Mouse (Mus musculus) midbrain, embryonic 13.5 days (tissue): ENCODE data around the gene Mgll. TPM values are rescaled to one million over a fixed set of nuclear protein-coding genes. Genes with fewer than 3 reads are reported as not detected.
A peak's percentile ranks its signal among the peaks of the same experiment; 100 is the strongest.

Experiments
- ATAC-seq: fragments of 200-750 bp; cut with Nextera tagmentation; 2 replicates; pipeline ENCODE4 v1.8.0; 2017; ENCODE audit warnings: mild to moderate bottlenecking, moderate TSS enrichment, moderate library complexity
- H3K27ac ChIP-seq: fragments of 300-500 bp; sonication (generic); 2 replicates; pipeline ENCODE4 v1.5.1; 2015; ENCODE audit warnings: inconsistent platforms, mild to moderate bottlenecking, moderate library complexity
- H3K27me3 ChIP-seq: fragments of 300-500 bp; sonication (generic); 2 replicates; pipeline ENCODE4 v1.6.1; 2015; ENCODE audit warnings: mild to moderate bottlenecking, inconsistent platforms
- H3K36me3 ChIP-seq: fragments of 300-500 bp; sonication (generic); 2 replicates; pipeline ENCODE4 v1.6.1; 2015; ENCODE audit warnings: mild to moderate bottlenecking, inconsistent platforms
- H3K4me1 ChIP-seq: fragments of 300-500 bp; sonication (generic); replicated peaks from 2 replicates; pipeline ENCODE4 v1.6.1; 2015; ENCODE audit warnings: inconsistent platforms
- H3K4me2 ChIP-seq: fragments of 300-500 bp; sonication (generic); replicated peaks from 2 replicates; pipeline ENCODE4 v1.6.1; 2015; ENCODE audit warnings: moderate library complexity, mild to moderate bottlenecking, inconsistent platforms
- H3K4me3 ChIP-seq: fragments of 300-500 bp; sonication (generic); replicated peaks from 2 replicates; pipeline ENCODE4 v1.5.1; 2015; ENCODE audit warnings: mild to moderate bottlenecking, inconsistent platforms
- H3K9ac ChIP-seq: fragments of 300-500 bp; sonication (generic); replicated peaks from 2 replicates; pipeline ENCODE4 v1.6.1; 2015; ENCODE audit warnings: mild to moderate bottlenecking, inconsistent platforms
- H3K9me3 ChIP-seq: fragments of 300-500 bp; sonication (generic); 2 replicates; pipeline ENCODE4 v1.6.1; 2016; ENCODE audit warnings: mild to moderate bottlenecking, inconsistent platforms
- WGBS: fragments of 180-500 bp; shearing (Covaris S2); methylation state at CpG from one replicate; pipeline ENCODE4 v1.1.7; 2015; 5-methylcytosine and 5-hydroxymethylcytosine counted together
- polyA plus RNA-seq: library from polyadenylated mRNA; unstranded; fragments of >200 nt; fragmentation: Nextera tagmentation; extraction: Ambion mirVana; gene quantifications from 2 replicates; pipeline ENCODE4 v1.2.1, GENCODE M21; 2015

The Mgll gene
- polyA plus RNA-seq, 1 experiment from 2014 or later = 7.4 TPM

- no peak overlapping the region for H3K9ac ChIP-seq
- H3K27ac ChIP-seq = no peak overlapping the region
- H3K4me1 ChIP-seq = peaks cover 7% of the 10 kb centered on the region; the same call in 1 of the 2 replicates
- H3K4me2 ChIP-seq = no peak overlapping the region
- H3K27me3 ChIP-seq = peaks cover 4% of the 10 kb centered on the region
- WGBS = 82% methylated on average over 16 of the region's 16 CpGs
- no peak for ATAC-seq
- H3K36me3 ChIP-seq = no peaks in the 10 kb centered on the region
- H3K4me3 ChIP-seq = no peak overlapping the region
- H3K9me3 ChIP-seq = no peaks in the 10 kb centered on the region
Measured at GRCm38 (mm10) chr6:88736741-88737508, 12.7 kb downstream of the Mgll start.

- Histone ChIP-seq H3K4me3 (no peak overlapping the region), H3K9ac (no peak overlapping the region), H3K27ac (no peak overlapping the region), H3K4me2 (no peak overlapping the region), H3K36me3 (no peaks in the 10 kb centered on the region), H3K27me3 (no peaks in the 10 kb centered on the region; the same call in 1 of the 2 replicates), H3K4me1 (peaks cover 7% of the 10 kb centered on the region; the same call in 1 of the 2 replicates), H3K9me3 (no peaks in the 10 kb centered on the region)
- no peak for ATAC-seq
- 77% methylated on average over 6 of the region's 6 CpGs for WGBS
Measured at GRCm38 (mm10) chr6:88737509-88737888, 13.3 kb downstream of the Mgll start.

GRCm38 (mm10) chr6:88741041-88741440 is 16.8 kb downstream of the Mgll start:
- Histone ChIP-seq H3K27me3 (no peaks in the 10 kb centered on the region; the same call in 1 of the 2 replicates), H3K4me3 (no peak overlapping the region)
- WGBS = 95% methylated on average over 3 of the region's 3 CpGs

GRCm38 (mm10) chr6:88741791-88742190 is 17.6 kb downstream of the Mgll start:
- H3K9ac ChIP-seq = no peak overlapping the region
- no peaks in the 10 kb centered on the region; the same call in 1 of the 2 replicates for H3K27me3 ChIP-seq
- H3K4me1 ChIP-seq = peaks cover 15% of the 10 kb centered on the region
- no peaks in the 10 kb centered on the region for H3K9me3 ChIP-seq
- H3K36me3 ChIP-seq = no peaks in the 10 kb centered on the region
- 93% methylated on average over 3 of the region's 3 CpGs for WGBS
- no peak overlapping the region for H3K27ac ChIP-seq
- no peak overlapping the region for H3K4me3 ChIP-seq
- ATAC-seq = no peak
- H3K4me2 ChIP-seq = no peak overlapping the region

More at GRCm38 (mm10) chr6:88741041-88741440, 16.8 kb downstream of the Mgll start:
- Histone ChIP-seq H3K9me3 (no peaks in the 10 kb centered on the region), H3K27ac (no peak overlapping the region), H3K9ac (no peak overlapping the region), H3K4me2 (no peak overlapping the region), H3K4me1 (peaks cover 15% of the 10 kb centered on the region), H3K36me3 (no peaks in the 10 kb centered on the region)
- no peak for ATAC-seq

GRCm38 (mm10) chr6:88742286-88743011 is 18.2 kb downstream of the Mgll start:
- Histone ChIP-seq H3K27me3 (no peaks in the 10 kb centered on the region; the same call in 1 of the 2 replicates), H3K9ac (no peak overlapping the region), H3K9me3 (no peaks in the 10 kb centered on the region), H3K4me2 (no peak overlapping the region), H3K27ac (no peak overlapping the region), H3K4me3 (no peak overlapping the region), H3K4me1 (peaks cover 12% of the 10 kb centered on the region), H3K36me3 (no peaks in the 10 kb centered on the region)
- ATAC-seq = no peak
- WGBS = 83% methylated on average over 9 of the region's 9 CpGs

GRCm38 (mm10) chr6:88743601-88744291 is 19.5 kb downstream of the Mgll start:
- no peak overlapping the region for H3K4me3 ChIP-seq
- no peaks in the 10 kb centered on the region; the same call in 1 of the 2 replicates for H3K27me3 ChIP-seq
- ATAC-seq = peak; percentile 70
- no peak overlapping the region for H3K4me2 ChIP-seq
- no peaks in the 10 kb centered on the region for H3K9me3 ChIP-seq
- H3K4me1 ChIP-seq = peaks cover 12% of the 10 kb centered on the region
- H3K36me3 ChIP-seq = no peaks in the 10 kb centered on the region
- H3K27ac ChIP-seq = peak overlapping the region; percentile 37; the same call in 1 of the 2 replicates
- H3K9ac ChIP-seq = no peak overlapping the region
- WGBS = 59% methylated on average over 14 of the region's 14 CpGs

- H3K27ac ChIP-seq = no peak overlapping the region
- H3K4me1 ChIP-seq = peaks cover 12% of the 10 kb centered on the region
- no peak for ATAC-seq
- H3K9ac ChIP-seq = no peak overlapping the region
- H3K9me3 ChIP-seq = no peaks in the 10 kb centered on the region
- no peaks in the 10 kb centered on the region; the same call in 1 of the 2 replicates for H3K27me3 ChIP-seq
- no peaks in the 10 kb centered on the region for H3K36me3 ChIP-seq
- no peak overlapping the region for H3K4me3 ChIP-seq
- no peak overlapping the region for H3K4me2 ChIP-seq
- 84% methylated on average over 10 of the region's 10 CpGs for WGBS
Measured at GRCm38 (mm10) chr6:88745027-88745426, 20.8 kb downstream of the Mgll start.

GRCm38 (mm10) chr6:88746271-88746670 is 22.1 kb downstream of the Mgll start:
- 76% methylated on average over 8 of the region's 8 CpGs for WGBS

GRCm38 (mm10) chr6:88747296-88748040 is 23.3 kb downstream of the Mgll start:
- no peaks in the 10 kb centered on the region for H3K9me3 ChIP-seq
- H3K27me3 ChIP-seq = no peaks in the 10 kb centered on the region
- no peak overlapping the region for H3K4me2 ChIP-seq
- no peaks in the 10 kb centered on the region for H3K36me3 ChIP-seq
- no peak for ATAC-seq
- 83% methylated on average over 12 of the region's 12 CpGs for WGBS
- H3K4me1 ChIP-seq = peaks cover 16% of the 10 kb centered on the region
- no peak overlapping the region for H3K4me3 ChIP-seq
- H3K9ac ChIP-seq = no peak overlapping the region
- H3K27ac ChIP-seq = no peak overlapping the region

More at GRCm38 (mm10) chr6:88746271-88746670, 22.1 kb downstream of the Mgll start:
- no peak overlapping the region for H3K4me3 ChIP-seq
- no peak overlapping the region for H3K9ac ChIP-seq
- H3K36me3 ChIP-seq = no peaks in the 10 kb centered on the region
- H3K27ac ChIP-seq = no peak overlapping the region
- ATAC-seq = no peak
- H3K4me2 ChIP-seq = no peak overlapping the region
- H3K27me3 ChIP-seq = no peaks in the 10 kb centered on the region
- H3K4me1 ChIP-seq = peaks cover 12% of the 10 kb centered on the region
- no peaks in the 10 kb centered on the region for H3K9me3 ChIP-seq

GRCm38 (mm10) chr6:88750884-88751283 is 26.7 kb downstream of the Mgll start:
- 77% methylated on average over 6 of the region's 6 CpGs for WGBS
- Histone ChIP-seq H3K4me2 (no peak overlapping the region), H3K27me3 (no peaks in the 10 kb centered on the region), H3K4me1 (peaks cover 12% of the 10 kb centered on the region), H3K9ac (no peak overlapping the region), H3K27ac (no peak overlapping the region), H3K36me3 (no peaks in the 10 kb centered on the region), H3K4me3 (no peak overlapping the region), H3K9me3 (no peaks in the 10 kb centered on the region)
- ATAC-seq = no peak

- no peak overlapping the region for H3K9ac ChIP-seq
- ATAC-seq = peak; percentile 82
- no peak overlapping the region for H3K4me3 ChIP-seq
- no peaks in the 10 kb centered on the region for H3K27me3 ChIP-seq
- H3K9me3 ChIP-seq = no peaks in the 10 kb centered on the region
- no peaks in the 10 kb centered on the region for H3K36me3 ChIP-seq
- H3K4me1 ChIP-seq = peaks cover 12% of the 10 kb centered on the region
- no peak overlapping the region for H3K4me2 ChIP-seq
- H3K27ac ChIP-seq = peak overlapping the region; percentile 58
- 40% methylated on average over 5 of the region's 5 CpGs for WGBS
Measured at GRCm38 (mm10) chr6:88752711-88753219, 28.6 kb downstream of the Mgll start.
